Mouse (Mus musculus): ENCODE measurements at regions not wholly inside any gene's neighbourhood (a gene's known extent, or its start where the extent isn't known, plus 50 kb on each side); places are given as distances from the start of the nearest gene placed in this dataset.

GRCm38 (mm10) chrX:12525044-12525443 lies 62.6 kb upstream of the Atp6ap2 start:
- Histone ChIP-seq H3K27ac (ENCODE audit: control insufficient read depth, insufficient read depth, low read length) (no peak overlapping the region), H3K4me3 (ENCODE audit: control insufficient read depth, insufficient read depth, low read length) (no peak overlapping the region), H3K36me3 (ENCODE audit: control insufficient read depth, insufficient read depth, low read length) (no peaks in the 10 kb centered on the region), H3K4me1 (replicated peaks; ENCODE audit: control insufficient read depth, insufficient read depth, low read length) (no peaks in the 10 kb centered on the region), H3K27me3 (ENCODE audit: control insufficient read depth, insufficient read depth, low read length) (no peaks in the 10 kb centered on the region)
- WGBS = 96% methylated on average over 3 of the region's 3 CpGs
- no peak for DNase-seq
- no peak for TF ChIP-seq CTCF (IDR thresholded peaks at IDR 0.05; ENCODE audit: borderline replicate concordance, control insufficient read depth, extremely low read depth, insufficient read depth, low read length, poor library complexity)
- TF ChIP-seq POLR2A (IDR thresholded peaks at IDR 0.05; ENCODE audit: control insufficient read depth, extremely low read depth, insufficient read depth, low read length, poor library complexity) = no peak

- WGBS = 30% methylated on average over 6 of the region's 6 CpGs
- no peak for TF ChIP-seq CTCF (IDR thresholded peaks at IDR 0.05; ENCODE audit: borderline replicate concordance, control insufficient read depth, extremely low read depth, insufficient read depth, low read length, poor library complexity)
- no peak for TF ChIP-seq POLR2A (IDR thresholded peaks at IDR 0.05; ENCODE audit: control insufficient read depth, extremely low read depth, insufficient read depth, low read length, poor library complexity)
- Histone ChIP-seq H3K27me3 (ENCODE audit: control insufficient read depth, insufficient read depth, low read length) (no peaks in the 10 kb centered on the region), H3K4me3 (ENCODE audit: control insufficient read depth, insufficient read depth, low read length) (no peak overlapping the region), H3K4me1 (replicated peaks; ENCODE audit: control insufficient read depth, insufficient read depth, low read length) (no peaks in the 10 kb centered on the region), H3K27ac (ENCODE audit: control insufficient read depth, insufficient read depth, low read length) (no peak overlapping the region), H3K36me3 (ENCODE audit: control insufficient read depth, insufficient read depth, low read length) (no peaks in the 10 kb centered on the region)
- no peak for DNase-seq
Measured at GRCm38 (mm10) chrX:12530406-12531311, 56.9 kb upstream of the Atp6ap2 start.

Data from thymus, adult 2 months (tissue).